Mouse (Mus musculus) cortical plate, adult 2 months (tissue): ENCODE measurements around the gene Lonrf2.

Experiments
- CTCF ChIP-seq: fragments of 200-500 bp; IDR thresholded peaks from 2 replicates; pipeline ENCODE4 v1.5.1; 2011; ENCODE audit warnings: mild to moderate bottlenecking, control low read depth, low read length; ENCODE audit not compliant: insufficient read depth; ENCODE audit errors: extremely low read depth
- POLR2A ChIP-seq: fragments of 200-500 bp; IDR thresholded peaks from 2 replicates; pipeline ENCODE4 v1.6.1; 2011; ENCODE audit warnings: mild to moderate bottlenecking, low read length, control low read depth; ENCODE audit not compliant: insufficient read depth; ENCODE audit errors: extremely low read depth

GRCm38 (mm10) chr1:38882746-38883145 lies 46.2 kb upstream of the Lonrf2 start:
- no peak for TF ChIP-seq CTCF
- no peak for TF ChIP-seq POLR2A
